Mouse (Mus musculus): ENCODE measurements at regions not wholly inside any gene's neighbourhood (a gene's known extent, or its start where the extent isn't known, plus 50 kb on each side); places are given as distances from the start of the nearest gene placed in this dataset.

GRCm38 (mm10) chr8:49541337-49541736, 697.6 kb upstream of the Tenm3 start:
- Histone ChIP-seq H3K36me3 (ENCODE audit: control insufficient read depth, insufficient read depth) (no peaks in the 10 kb centered on the region), H3K9me3 (replicated peaks; ENCODE audit: control insufficient read depth, low read length) (no peaks in the 10 kb centered on the region), H3K4me3 (ENCODE audit: low read depth, low read length) (no peak overlapping the region), H3K27me3 (ENCODE audit: control insufficient read depth, insufficient read depth, low read depth, low read length) (no peaks in the 10 kb centered on the region), H3K9ac (ENCODE audit: low read depth, low read length) (no peak overlapping the region), H3K4me2 (ENCODE audit: low read depth, low read length) (no peak overlapping the region), H3K4me1 (ENCODE audit: control insufficient read depth, low read depth, low read length) (no peaks in the 10 kb centered on the region), H3K27ac (ENCODE audit: low read length) (no peak overlapping the region)
- 31% methylated on average over 5 of the region's 5 CpGs for WGBS (ENCODE audit: insufficient replicate concordance)
- no peak for ATAC-seq (ENCODE audit: low read depth)

GRCm38 (mm10) chr8:49533412-49534351, 689.9 kb upstream of the Tenm3 start:
- no peak overlapping the region for H3K27ac ChIP-seq (ENCODE audit: low read length)
- no peak overlapping the region for H3K4me2 ChIP-seq (ENCODE audit: low read depth, low read length)
- no peak overlapping the region for H3K4me3 ChIP-seq (ENCODE audit: low read depth, low read length)
- H3K36me3 ChIP-seq (ENCODE audit: control insufficient read depth, insufficient read depth), result no peaks in the 10 kb centered on the region
- no peaks in the 10 kb centered on the region for H3K27me3 ChIP-seq (ENCODE audit: control insufficient read depth, insufficient read depth, low read depth, low read length)
- no peaks in the 10 kb centered on the region for H3K4me1 ChIP-seq (ENCODE audit: control insufficient read depth, low read depth, low read length)
- no peaks in the 10 kb centered on the region for H3K9me3 ChIP-seq (replicated peaks; ENCODE audit: control insufficient read depth, low read length)
- no peak overlapping the region for H3K9ac ChIP-seq (ENCODE audit: low read depth, low read length)
- no peak for ATAC-seq (ENCODE audit: low read depth)
- WGBS (ENCODE audit: insufficient replicate concordance), result 55% methylated on average over 5 of the region's 5 CpGs

- H3K9ac ChIP-seq (ENCODE audit: low read depth, low read length), result no peak overlapping the region
- H3K36me3 ChIP-seq (ENCODE audit: control insufficient read depth, insufficient read depth), result no peaks in the 10 kb centered on the region
- H3K27me3 ChIP-seq (ENCODE audit: control insufficient read depth, insufficient read depth, low read depth, low read length), result no peaks in the 10 kb centered on the region
- ATAC-seq (ENCODE audit: low read depth), result no peak
- 53% methylated on average over 4 of the region's 4 CpGs for WGBS (ENCODE audit: insufficient replicate concordance)
- H3K4me2 ChIP-seq (ENCODE audit: low read depth, low read length), result no peak overlapping the region
- no peaks in the 10 kb centered on the region for H3K4me1 ChIP-seq (ENCODE audit: control insufficient read depth, low read depth, low read length)
- H3K27ac ChIP-seq (ENCODE audit: low read length), result no peak overlapping the region
- no peak overlapping the region for H3K4me3 ChIP-seq (ENCODE audit: low read depth, low read length)
- H3K9me3 ChIP-seq (replicated peaks; ENCODE audit: control insufficient read depth, low read length), result no peaks in the 10 kb centered on the region
Measured at GRCm38 (mm10) chr8:49529294-49529693, 685.5 kb upstream of the Tenm3 start.

GRCm38 (mm10) chr8:49492906-49493305, 649.2 kb upstream of the Tenm3 start:
- WGBS (ENCODE audit: insufficient replicate concordance), result 57% methylated on average over 2 of the region's 2 CpGs
- Histone ChIP-seq H3K9ac (ENCODE audit: low read depth, low read length) (no peak overlapping the region), H3K36me3 (ENCODE audit: control insufficient read depth, insufficient read depth) (no peaks in the 10 kb centered on the region), H3K4me3 (ENCODE audit: low read depth, low read length) (no peak overlapping the region), H3K9me3 (replicated peaks; ENCODE audit: control insufficient read depth, low read length) (no peaks in the 10 kb centered on the region), H3K27ac (ENCODE audit: low read length) (no peak overlapping the region), H3K4me1 (ENCODE audit: control insufficient read depth, low read depth, low read length) (no peaks in the 10 kb centered on the region), H3K27me3 (ENCODE audit: control insufficient read depth, insufficient read depth, low read depth, low read length) (no peaks in the 10 kb centered on the region), H3K4me2 (ENCODE audit: low read depth, low read length) (no peak overlapping the region)
- ATAC-seq (ENCODE audit: low read depth), result no peak

GRCm38 (mm10) chr8:49485284-49485683, 641.5 kb upstream of the Tenm3 start:
- Histone ChIP-seq H3K9me3 (replicated peaks; ENCODE audit: control insufficient read depth, low read length) (no peaks in the 10 kb centered on the region), H3K27me3 (ENCODE audit: control insufficient read depth, insufficient read depth, low read depth, low read length) (no peaks in the 10 kb centered on the region), H3K9ac (ENCODE audit: low read depth, low read length) (no peak overlapping the region), H3K4me1 (ENCODE audit: control insufficient read depth, low read depth, low read length) (no peaks in the 10 kb centered on the region), H3K36me3 (ENCODE audit: control insufficient read depth, insufficient read depth) (no peaks in the 10 kb centered on the region), H3K4me2 (ENCODE audit: low read depth, low read length) (no peak overlapping the region), H3K27ac (ENCODE audit: low read length) (no peak overlapping the region), H3K4me3 (ENCODE audit: low read depth, low read length) (no peak overlapping the region)
- ATAC-seq (ENCODE audit: low read depth), result no peak
- 75% methylated on average over 4 of the region's 4 CpGs for WGBS (ENCODE audit: insufficient replicate concordance)

GRCm38 (mm10) chr8:49481476-49481992, 637.8 kb upstream of the Tenm3 start:
- Histone ChIP-seq H3K36me3 (ENCODE audit: control insufficient read depth, insufficient read depth) (no peaks in the 10 kb centered on the region), H3K4me2 (ENCODE audit: low read depth, low read length) (no peak overlapping the region), H3K9me3 (replicated peaks; ENCODE audit: control insufficient read depth, low read length) (no peaks in the 10 kb centered on the region), H3K27me3 (ENCODE audit: control insufficient read depth, insufficient read depth, low read depth, low read length) (no peaks in the 10 kb centered on the region), H3K4me1 (ENCODE audit: control insufficient read depth, low read depth, low read length) (no peaks in the 10 kb centered on the region), H3K4me3 (ENCODE audit: low read depth, low read length) (no peak overlapping the region), H3K9ac (ENCODE audit: low read depth, low read length) (no peak overlapping the region), H3K27ac (ENCODE audit: low read length) (no peak overlapping the region)
- no peak for ATAC-seq (ENCODE audit: low read depth)
- 77% methylated on average over 6 of the region's 6 CpGs for WGBS (ENCODE audit: insufficient replicate concordance)

GRCm38 (mm10) chr8:49465911-49466518, 622.3 kb upstream of the Tenm3 start:
- no peaks in the 10 kb centered on the region for H3K27me3 ChIP-seq (ENCODE audit: control insufficient read depth, insufficient read depth, low read depth, low read length)
- H3K36me3 ChIP-seq (ENCODE audit: control insufficient read depth, insufficient read depth), result no peaks in the 10 kb centered on the region
- no peak overlapping the region for H3K27ac ChIP-seq (ENCODE audit: low read length)
- no peak overlapping the region for H3K4me2 ChIP-seq (ENCODE audit: low read depth, low read length)
- 28% methylated on average over 14 of the region's 14 CpGs for WGBS (ENCODE audit: insufficient replicate concordance)
- ATAC-seq (ENCODE audit: low read depth), result no peak
- no peaks in the 10 kb centered on the region for H3K4me1 ChIP-seq (ENCODE audit: control insufficient read depth, low read depth, low read length)
- no peaks in the 10 kb centered on the region for H3K9me3 ChIP-seq (replicated peaks; ENCODE audit: control insufficient read depth, low read length)
- no peak overlapping the region for H3K9ac ChIP-seq (ENCODE audit: low read depth, low read length)
- H3K4me3 ChIP-seq (ENCODE audit: low read depth, low read length), result no peak overlapping the region

GRCm38 (mm10) chr8:49465070-49465469, 621.3 kb upstream of the Tenm3 start:
- Histone ChIP-seq H3K4me1 (ENCODE audit: control insufficient read depth, low read depth, low read length) (no peaks in the 10 kb centered on the region), H3K4me3 (ENCODE audit: low read depth, low read length) (no peak overlapping the region), H3K4me2 (ENCODE audit: low read depth, low read length) (no peak overlapping the region), H3K27ac (ENCODE audit: low read length) (no peak overlapping the region), H3K9me3 (replicated peaks; ENCODE audit: control insufficient read depth, low read length) (no peaks in the 10 kb centered on the region), H3K9ac (ENCODE audit: low read depth, low read length) (no peak overlapping the region), H3K27me3 (ENCODE audit: control insufficient read depth, insufficient read depth, low read depth, low read length) (no peaks in the 10 kb centered on the region), H3K36me3 (ENCODE audit: control insufficient read depth, insufficient read depth) (no peaks in the 10 kb centered on the region)
- no peak for ATAC-seq (ENCODE audit: low read depth)
- WGBS (ENCODE audit: insufficient replicate concordance), result 49% methylated on average over 7 of the region's 7 CpGs

GRCm38 (mm10) chr8:49462602-49463001, 618.9 kb upstream of the Tenm3 start:
- no peaks in the 10 kb centered on the region for H3K4me1 ChIP-seq (ENCODE audit: control insufficient read depth, low read depth, low read length)
- no peak for ATAC-seq (ENCODE audit: low read depth)
- H3K27me3 ChIP-seq (ENCODE audit: control insufficient read depth, insufficient read depth, low read depth, low read length), result no peaks in the 10 kb centered on the region
- 68% methylated on average over 8 of the region's 8 CpGs for WGBS (ENCODE audit: insufficient replicate concordance)
- H3K4me2 ChIP-seq (ENCODE audit: low read depth, low read length), result no peak overlapping the region
- no peak overlapping the region for H3K4me3 ChIP-seq (ENCODE audit: low read depth, low read length)
- H3K27ac ChIP-seq (ENCODE audit: low read length), result no peak overlapping the region
- H3K36me3 ChIP-seq (ENCODE audit: control insufficient read depth, insufficient read depth), result no peaks in the 10 kb centered on the region
- no peak overlapping the region for H3K9ac ChIP-seq (ENCODE audit: low read depth, low read length)
- H3K9me3 ChIP-seq (replicated peaks; ENCODE audit: control insufficient read depth, low read length), result no peaks in the 10 kb centered on the region
